Mouse (Mus musculus) lung, adult 2 months (tissue): ENCODE results near the gene Rer1. TPM values are rescaled to one million over a fixed set of nuclear protein-coding genes. Genes with fewer than 3 reads are reported as not detected.

Experiments used
- DNase-seq: peaks from one replicate; pipeline ENCODE4 v3.0.0; 2022
- H3K4me1 ChIP-seq: fragments of 200-500 bp; 2 replicates; pipeline ENCODE4 v1.6.1; 2011; ENCODE audit warnings: low read length; ENCODE audit not compliant: control insufficient read depth, insufficient read depth
- H3K4me3 ChIP-seq: fragments of 200-500 bp; replicated peaks from 2 replicates; pipeline ENCODE3; 2011; ENCODE audit warnings: low read depth, mild to moderate bottlenecking, control low read depth, low read length; ENCODE audit errors: extremely low read depth
- CTCF ChIP-seq: fragments of 200-500 bp; IDR thresholded peaks from 2 replicates; pipeline ENCODE4 v1.5.1; 2011; ENCODE audit warnings: mild to moderate bottlenecking, low read length, control low read depth; ENCODE audit not compliant: insufficient read depth
- POLR2A ChIP-seq: fragments of 200-500 bp; IDR thresholded peaks from 2 replicates; pipeline ENCODE4 v1.6.1; 2011; ENCODE audit warnings: low read depth, mild to moderate bottlenecking, control low read depth, low read length, borderline replicate concordance; ENCODE audit errors: extremely low read depth
- WGBS: fragments of 180-500 bp; shearing (Covaris S2); methylation state at CpG from one replicate; pipeline ENCODE4 v1.1.7; 2018; 5-methylcytosine and 5-hydroxymethylcytosine counted together
- polyA plus RNA-seq: library from polyadenylated mRNA; depleted of rRNA; stranded (reverse); fragments of >200 nt; gene quantifications from 2 replicates; pipeline ENCODE4 v1.2.3, GENCODE M21; 2012

Gene Rer1
- polyA plus RNA-seq, 1 experiment: 85.9 TPM

DNA sequence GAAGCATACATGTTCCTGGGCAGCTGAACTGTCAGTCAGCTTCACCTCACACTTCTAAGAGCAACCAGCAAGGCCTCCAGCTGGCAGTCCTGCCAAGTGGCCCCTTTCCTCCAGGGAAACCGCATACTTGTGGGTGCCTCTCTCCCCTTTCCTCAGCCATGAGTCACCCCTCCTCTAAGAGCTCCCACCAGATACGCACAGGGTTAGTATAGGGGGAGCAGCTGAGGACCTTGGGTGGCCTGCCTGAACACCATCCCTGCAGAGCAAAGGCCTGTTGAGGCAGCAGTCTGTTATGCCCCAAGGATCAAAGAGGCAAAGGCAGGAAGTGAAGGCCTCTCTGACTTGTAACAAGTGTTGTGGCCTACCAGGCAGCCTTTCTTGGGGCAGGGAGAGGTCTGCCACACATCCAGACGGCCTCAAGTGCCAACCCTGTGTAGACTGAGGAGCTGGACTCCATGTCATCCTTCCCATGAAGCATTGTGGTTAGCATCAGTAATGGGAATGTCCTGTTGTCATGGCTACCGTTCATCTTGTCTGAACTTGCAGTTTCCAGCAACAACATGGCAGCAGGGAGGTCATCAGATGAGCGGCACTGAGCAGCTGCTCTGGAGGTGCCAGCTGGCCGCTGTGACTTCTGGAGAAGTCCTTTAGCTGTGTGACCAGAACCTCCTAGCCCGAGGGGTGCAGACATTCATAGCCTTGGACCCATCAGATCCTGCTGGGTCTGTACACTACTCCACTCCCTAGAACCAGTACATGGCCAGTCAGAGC is 40.6 kb upstream of the Rer1 start:
- TF ChIP-seq POLR2A (no peak), CTCF (no peak)
- peaks cover 10% of the 10 kb centered on the region for H3K4me1 ChIP-seq
- no peak for DNase-seq
- 61% methylated on average over 7 of the region's 7 CpGs for WGBS
- no peak overlapping the region for H3K4me3 ChIP-seq

DNA sequence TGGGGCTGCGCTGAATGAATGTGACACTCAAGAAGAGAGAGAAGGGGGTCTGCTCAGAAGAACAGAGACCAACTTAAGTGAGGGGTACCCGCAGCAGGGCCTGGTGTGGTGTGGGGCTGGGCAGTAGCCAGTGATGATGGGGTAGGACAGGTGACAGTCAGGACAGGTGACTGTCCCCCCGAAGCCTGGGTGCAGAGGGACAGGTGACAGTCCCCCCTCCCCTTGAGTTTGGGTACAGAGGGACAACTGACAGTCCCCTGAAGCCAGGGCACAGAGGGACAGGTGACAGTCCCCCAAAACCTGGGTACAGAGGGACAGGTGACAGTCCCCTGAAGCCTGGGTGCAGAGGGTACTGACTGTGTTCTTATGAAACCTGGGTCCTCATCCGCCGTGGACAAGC is 40.0 kb upstream of the Rer1 start:
- H3K4me3 ChIP-seq: no peak overlapping the region
- TF ChIP-seq CTCF: no peak
- TF ChIP-seq POLR2A: no peak
- H3K4me1 ChIP-seq: peaks cover 10% of the 10 kb centered on the region
- DNase-seq: no peak
- WGBS: 69% methylated on average over 5 of the region's 5 CpGs

DNA sequence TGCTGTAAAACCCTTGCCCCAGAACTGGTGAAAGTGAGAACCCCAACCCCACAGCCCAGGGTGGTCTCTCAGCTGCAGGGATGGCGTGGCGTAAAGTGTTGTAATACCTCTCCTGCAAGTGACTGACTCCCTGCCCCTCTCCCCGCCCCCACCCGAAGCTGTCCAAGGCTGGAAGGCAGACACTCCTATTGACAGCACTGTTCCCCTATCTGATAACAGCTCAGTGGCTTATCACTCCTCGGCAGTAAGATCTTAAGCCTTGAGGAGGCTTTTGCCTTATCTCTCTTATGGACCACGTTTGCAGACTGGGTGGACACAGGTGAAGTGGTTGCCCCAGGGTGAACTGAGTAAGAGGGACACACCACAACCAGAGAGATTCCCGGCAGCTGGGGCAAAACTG is 39.1 kb upstream of the Rer1 start:
- no peak for DNase-seq
- Histone ChIP-seq H3K4me3 (no peak overlapping the region), H3K4me1 (peaks cover 10% of the 10 kb centered on the region)
- TF ChIP-seq POLR2A (no peak), CTCF (no peak)
- WGBS: 53% methylated on average over 7 of the region's 7 CpGs

DNA sequence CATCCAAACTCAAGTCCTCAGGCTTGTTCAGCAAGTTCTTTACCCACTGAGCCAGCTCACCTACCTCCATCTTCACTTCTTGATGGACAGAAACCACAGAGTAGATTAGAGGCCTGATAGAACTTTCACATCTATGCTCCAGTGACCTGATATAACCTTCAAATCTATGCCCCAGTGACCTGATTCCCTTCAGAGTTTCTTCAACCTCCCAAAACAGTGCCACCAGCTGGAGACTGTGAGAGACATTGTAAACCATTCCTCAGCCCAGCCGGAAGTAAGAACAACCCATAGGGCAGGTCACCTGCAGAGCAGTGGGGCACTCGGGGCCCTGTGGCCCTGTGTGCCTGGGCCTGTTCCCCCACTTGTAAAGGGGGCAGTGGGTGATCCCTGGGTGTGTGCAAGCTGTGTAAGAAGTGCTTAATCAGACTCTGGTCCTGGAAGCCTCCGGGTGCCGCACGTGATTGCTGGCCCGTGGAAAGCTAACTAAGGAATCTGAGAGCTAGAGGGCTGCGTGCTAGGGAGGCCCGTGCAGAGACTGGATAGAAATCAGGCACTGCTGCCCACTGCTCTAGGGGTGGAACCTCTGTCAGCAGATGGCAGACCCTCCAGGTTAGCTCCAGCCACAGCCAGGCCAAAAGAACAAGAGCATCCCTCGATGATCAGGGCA is 37.8 kb upstream of the Rer1 start:
- TF ChIP-seq POLR2A (no peak), CTCF (no peak)
- Histone ChIP-seq H3K4me1 (peaks cover 3% of the 10 kb centered on the region), H3K4me3 (no peak overlapping the region)
- WGBS: 78% methylated on average over 9 of the region's 9 CpGs
- no peak for DNase-seq

DNA sequence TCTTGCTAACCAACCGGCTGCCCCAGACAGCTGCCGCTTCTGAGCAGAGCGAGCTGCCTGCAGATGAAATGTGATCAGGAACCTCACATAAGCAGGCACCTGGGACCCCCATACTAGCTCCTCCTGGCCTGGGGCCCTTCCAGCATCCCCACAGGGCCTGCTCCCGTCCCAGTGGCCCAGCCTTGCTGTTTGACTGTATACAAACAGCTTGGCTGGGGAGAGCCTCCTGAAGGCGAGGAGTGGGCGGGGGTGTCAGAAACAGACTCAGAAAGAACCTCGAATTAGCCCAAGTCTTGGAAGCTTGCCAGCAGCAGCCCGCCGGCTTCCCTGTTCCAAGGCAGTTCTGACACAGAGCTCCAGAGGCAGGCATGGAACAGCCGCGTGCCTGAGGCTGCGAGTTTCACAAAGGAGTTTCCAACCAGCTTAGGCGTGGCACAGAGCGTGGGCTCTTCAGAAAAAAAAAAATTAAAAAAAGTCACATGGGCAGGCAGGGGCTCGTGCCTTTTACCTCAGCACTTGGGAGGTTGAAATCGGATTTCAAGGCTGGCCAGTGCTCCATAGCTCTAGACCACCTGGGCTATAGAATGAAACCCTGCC is 36.4 kb upstream of the Rer1 start:
- H3K4me3 ChIP-seq: no peak overlapping the region
- peak; percentile 59 for DNase-seq
- H3K4me1 ChIP-seq: peaks cover 3% of the 10 kb centered on the region
- TF ChIP-seq POLR2A (no peak), CTCF (no peak)
- WGBS: 23% methylated on average over 16 of the region's 16 CpGs

DNA sequence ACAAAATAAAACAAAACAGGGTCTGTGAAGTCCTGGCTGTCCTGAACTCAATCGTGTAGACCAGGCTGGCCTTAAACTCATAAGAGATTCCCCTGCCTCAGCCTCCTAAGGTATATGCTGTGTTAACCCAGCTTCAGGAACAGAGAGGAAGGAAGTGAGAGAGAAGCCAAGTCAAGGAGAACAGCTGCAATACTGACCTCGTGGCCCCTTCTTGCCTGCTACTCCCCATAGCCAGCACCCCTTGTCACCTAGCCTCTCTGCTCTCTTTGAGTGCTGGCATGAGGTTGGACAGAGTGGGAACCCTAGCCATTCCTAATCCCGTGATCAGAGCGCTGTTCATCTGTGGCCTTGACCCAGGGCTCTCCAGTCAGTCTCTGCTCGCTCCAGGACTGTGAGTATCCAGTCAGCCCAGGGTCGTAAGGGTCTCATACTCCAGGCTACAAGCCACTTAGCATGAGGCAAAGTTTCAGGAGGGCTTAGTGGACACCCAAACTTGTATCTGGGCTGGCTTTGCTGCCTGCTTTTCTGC is 35.8 kb upstream of the Rer1 start:
- TF ChIP-seq CTCF (no peak), POLR2A (no peak)
- Histone ChIP-seq H3K4me1 (peaks cover 3% of the 10 kb centered on the region), H3K4me3 (no peak overlapping the region)
- DNase-seq: no peak
- 55% methylated on average over 6 of the region's 6 CpGs for WGBS

DNA sequence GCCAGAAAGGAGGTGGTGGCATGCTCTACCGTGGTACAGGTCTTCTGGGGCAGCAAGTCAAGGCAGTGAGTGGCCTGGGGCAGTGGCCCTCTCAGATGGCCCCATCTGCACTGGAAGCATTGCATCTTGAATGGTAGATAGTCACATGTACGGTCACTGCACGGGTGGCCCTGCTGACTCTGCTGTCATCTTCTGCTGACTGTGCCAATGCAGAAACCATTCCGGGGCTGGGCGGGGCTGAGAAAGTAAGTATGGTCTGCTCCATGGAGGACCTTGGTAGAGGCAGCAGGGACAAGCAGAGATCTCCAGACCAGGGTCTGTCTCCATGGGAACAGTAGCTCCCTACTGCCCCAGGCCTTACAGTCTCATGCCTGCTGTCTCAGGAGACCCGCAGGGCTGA is 35.0 kb upstream of the Rer1 start:
- H3K4me3 ChIP-seq: no peak overlapping the region
- TF ChIP-seq CTCF (no peak), POLR2A (no peak)
- 76% methylated on average over 6 of the region's 6 CpGs for WGBS
- DNase-seq: no peak
- H3K4me1 ChIP-seq: peaks cover 3% of the 10 kb centered on the region; the same call in 1 of the 2 replicates

DNA sequence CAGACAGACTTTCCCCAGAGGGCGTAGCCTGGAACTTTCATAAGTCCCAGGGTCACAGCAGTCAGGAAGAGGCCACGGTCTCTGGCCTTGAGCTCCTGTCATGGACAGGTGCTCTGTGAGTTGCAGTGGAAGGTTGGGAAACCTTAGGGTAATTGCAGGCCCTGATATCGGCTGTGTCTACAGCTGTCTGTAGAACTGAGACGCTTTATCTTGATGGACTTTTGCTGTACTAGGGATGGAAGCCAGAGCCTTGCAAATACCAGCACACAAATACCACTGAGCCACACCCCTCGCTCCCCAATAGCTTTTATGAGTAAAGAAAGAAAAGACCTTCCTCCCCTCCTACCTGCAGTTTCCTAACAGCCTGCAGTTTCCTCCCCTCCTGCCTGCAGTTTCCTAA is 34.4 kb upstream of the Rer1 start:
- DNase-seq: no peak
- 66% methylated on average over 5 of the region's 5 CpGs for WGBS
- H3K4me3 ChIP-seq: no peak overlapping the region
- no peak for TF ChIP-seq CTCF
- TF ChIP-seq POLR2A: no peak
- peaks cover 3% of the 10 kb centered on the region; the same call in 1 of the 2 replicates for H3K4me1 ChIP-seq

DNA sequence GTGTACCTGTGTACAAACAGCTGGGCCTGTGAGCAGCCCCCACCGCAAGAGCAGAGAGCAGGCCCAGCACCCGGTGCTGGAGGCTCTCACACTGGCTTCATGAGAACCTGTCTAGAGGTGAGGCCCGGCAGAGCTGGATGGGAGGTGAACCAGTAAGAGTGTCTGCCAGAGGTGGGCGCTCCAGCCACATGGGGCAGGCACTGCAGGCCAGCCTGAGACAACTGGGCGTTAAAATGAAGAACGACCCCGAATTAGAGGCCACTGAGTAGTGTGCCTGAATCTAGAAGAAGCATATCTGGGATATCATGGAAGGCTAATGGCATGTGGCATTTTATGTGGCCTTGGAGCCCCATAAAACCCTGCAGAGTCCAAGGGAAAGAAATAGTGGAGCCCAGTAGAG is 33.9 kb upstream of the Rer1 start:
- WGBS: 79% methylated on average over 7 of the region's 7 CpGs
- TF ChIP-seq CTCF (no peak), POLR2A (no peak)

More for the DNA sequence above, 33.9 kb upstream of the Rer1 start:
- Histone ChIP-seq H3K4me3 (no peak overlapping the region), H3K4me1 (peaks cover 3% of the 10 kb centered on the region; the same call in 1 of the 2 replicates)
- DNase-seq: no peak
